Mouse (Mus musculus) C2C12 (cell line): ENCODE results near the gene Ntsr1. TPM values are rescaled to one million over a fixed set of nuclear protein-coding genes. Genes with fewer than 3 reads are reported as not detected.

Source experiments
- H3K27me3 ChIP-seq: one replicate; pipeline ENCODE4 v1.6.1; 2011; ENCODE audit not compliant: control insufficient read depth, insufficient read depth, insufficient read length
- H3K36me3 ChIP-seq: one replicate; pipeline ENCODE4 v1.6.1; 2011; ENCODE audit not compliant: control insufficient read depth, insufficient read depth
- H3K4me3 ChIP-seq: one replicate; pipeline ENCODE4 v1.5.1; 2011; ENCODE audit warnings: mild to moderate bottlenecking, control low read depth; ENCODE audit not compliant: poor library complexity, insufficient read depth, severe bottlenecking
- H3K79me2 ChIP-seq: one replicate; pipeline ENCODE4 v1.6.1; 2011; ENCODE audit not compliant: control insufficient read depth, insufficient read depth
- H3K79me3 ChIP-seq: one replicate; pipeline ENCODE4 v1.6.1; 2011; ENCODE audit warnings: low read depth, control low read depth
- H3ac ChIP-seq: one replicate; pipeline ENCODE3; 2011; ENCODE audit warnings: low read depth; ENCODE audit not compliant: control insufficient read depth, insufficient read length
- CEBPB ChIP-seq: IDR thresholded peaks from one replicate; pipeline ENCODE4 v1.6.1; 2011; ENCODE audit warnings: low read depth, mild to moderate bottlenecking, control low read depth, moderate library complexity
- CTCF ChIP-seq: IDR thresholded peaks from one replicate; pipeline ENCODE4 v1.5.1; 2011; ENCODE audit not compliant: control insufficient read depth, insufficient read depth, insufficient read length
- FOSL1 ChIP-seq: IDR thresholded peaks from one replicate; pipeline ENCODE4 v1.8.0; 2011; ENCODE audit warnings: mild to moderate bottlenecking, low read length; ENCODE audit not compliant: poor library complexity, insufficient read depth, severe bottlenecking
- MAX ChIP-seq: IDR thresholded peaks from one replicate; pipeline ENCODE4 v1.6.1; 2011; ENCODE audit warnings: mild to moderate bottlenecking, control low read depth
- MYOD1 ChIP-seq: IDR thresholded peaks from one replicate; pipeline ENCODE4 v1.6.1; 2011; ENCODE audit warnings: low read depth; ENCODE audit not compliant: control insufficient read depth, insufficient read length
- MYOG ChIP-seq: IDR thresholded peaks from one replicate; pipeline ENCODE4 v1.6.1; 2011; ENCODE audit not compliant: control insufficient read depth, insufficient read length; ENCODE audit errors: extremely low read depth
- USF1 ChIP-seq: IDR thresholded peaks from one replicate; pipeline ENCODE4 v1.6.1; 2011; ENCODE audit warnings: low read depth, mild to moderate bottlenecking, control low read depth, moderate library complexity
- polyA plus RNA-seq: library from polyadenylated mRNA; unstranded; fragments of >200 nt; fragmentation: generic; extraction: Trizol; gene quantifications from one replicate; pipeline ENCODE4 v1.2.1, GENCODE M21; 2012; ENCODE audit warnings: missing spikeins

Ntsr1 gene
- polyA plus RNA-seq, 1 experiment: not detected

DNA sequence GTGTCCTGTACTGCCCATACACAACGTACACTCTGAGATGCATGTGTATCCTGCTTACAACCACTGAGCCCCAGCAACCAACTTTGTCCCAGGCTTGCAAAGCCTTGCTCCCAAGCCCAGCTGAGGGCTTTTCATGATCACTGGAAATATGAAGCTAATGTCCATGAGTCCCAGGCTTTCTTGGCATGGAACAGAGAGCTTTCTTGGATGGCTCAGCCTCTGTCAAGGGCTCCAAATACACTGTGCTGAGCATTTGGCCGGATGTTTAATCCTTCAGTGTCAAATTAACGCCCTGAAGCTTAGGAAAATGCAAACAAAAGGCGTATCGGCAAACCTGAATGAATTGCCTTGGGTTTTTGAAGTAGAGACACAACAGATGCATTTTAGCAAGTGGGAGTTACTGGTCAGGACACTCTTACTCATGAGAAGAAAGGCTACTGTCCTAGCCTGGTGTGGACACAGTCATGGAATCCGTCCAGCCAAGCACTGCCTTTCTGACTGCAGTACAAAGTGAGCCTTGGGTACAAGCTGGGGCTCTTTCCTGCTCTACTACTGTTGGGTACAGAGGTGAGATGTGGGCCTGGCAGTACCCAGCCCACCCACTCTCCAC is 32.7 kb downstream of the Ntsr1 start:
- Histone ChIP-seq H3K79me3 (no peaks in the 10 kb centered on the region), H3K4me3 (no peak overlapping the region), H3K79me2 (no peaks in the 10 kb centered on the region), H3K36me3 (no peaks in the 10 kb centered on the region), H3K27me3 (peaks cover 66% of the 10 kb centered on the region), H3ac (no peak overlapping the region)
- TF ChIP-seq MAX: no peak
- TF ChIP-seq CTCF: no peak
- no peak for TF ChIP-seq MYOD1
- TF ChIP-seq FOSL1: no peak
- TF ChIP-seq USF1: no peak
- TF ChIP-seq CEBPB: no peak
- no peak for TF ChIP-seq MYOG

GRCm38 (mm10) chr2:180533237-180533636 is 33.5 kb downstream of the Ntsr1 start:
- H3K79me2 ChIP-seq: no peaks in the 10 kb centered on the region
- no peak overlapping the region for H3K4me3 ChIP-seq
- no peaks in the 10 kb centered on the region for H3K36me3 ChIP-seq
- no peak overlapping the region for H3ac ChIP-seq
- no peaks in the 10 kb centered on the region for H3K79me3 ChIP-seq
- H3K27me3 ChIP-seq: peaks cover 59% of the 10 kb centered on the region
- TF ChIP-seq MAX (no peak), CTCF (no peak), USF1 (no peak), MYOG (no peak), CEBPB (no peak), MYOD1 (no peak), FOSL1 (no peak)

GRCm38 (mm10) chr2:180543675-180544074 is 43.9 kb downstream of the Ntsr1 start:
- H3ac ChIP-seq: no peak overlapping the region
- no peaks in the 10 kb centered on the region for H3K36me3 ChIP-seq
- H3K4me3 ChIP-seq: no peak overlapping the region
- TF ChIP-seq MYOD1 (no peak), CEBPB (no peak), MAX (no peak), CTCF (no peak), MYOG (no peak), FOSL1 (no peak), USF1 (no peak)
- no peaks in the 10 kb centered on the region for H3K79me2 ChIP-seq
- peaks cover 13% of the 10 kb centered on the region for H3K27me3 ChIP-seq
- no peaks in the 10 kb centered on the region for H3K79me3 ChIP-seq

- Histone ChIP-seq H3K79me3 (no peaks in the 10 kb centered on the region), H3K4me3 (no peak overlapping the region), H3ac (no peak overlapping the region), H3K27me3 (peaks cover 12% of the 10 kb centered on the region), H3K36me3 (no peaks in the 10 kb centered on the region), H3K79me2 (no peaks in the 10 kb centered on the region)
- TF ChIP-seq FOSL1 (no peak), CTCF (no peak), MAX (no peak), MYOG (no peak)
Observed at GRCm38 (mm10) chr2:180545046-180545445, 45.3 kb downstream of the Ntsr1 start.

- Histone ChIP-seq H3K79me2 (no peaks in the 10 kb centered on the region), H3K27me3 (peaks cover 34% of the 10 kb centered on the region), H3K36me3 (no peaks in the 10 kb centered on the region), H3ac (no peak overlapping the region), H3K4me3 (no peak overlapping the region), H3K79me3 (no peaks in the 10 kb centered on the region)
- TF ChIP-seq MYOG (no peak), CTCF (no peak), CEBPB (no peak), USF1 (no peak), MAX (no peak), FOSL1 (no peak), MYOD1 (no peak)
Observed at GRCm38 (mm10) chr2:180547384-180548106, 47.8 kb downstream of the Ntsr1 start.
